In the genomic region with DNA sequence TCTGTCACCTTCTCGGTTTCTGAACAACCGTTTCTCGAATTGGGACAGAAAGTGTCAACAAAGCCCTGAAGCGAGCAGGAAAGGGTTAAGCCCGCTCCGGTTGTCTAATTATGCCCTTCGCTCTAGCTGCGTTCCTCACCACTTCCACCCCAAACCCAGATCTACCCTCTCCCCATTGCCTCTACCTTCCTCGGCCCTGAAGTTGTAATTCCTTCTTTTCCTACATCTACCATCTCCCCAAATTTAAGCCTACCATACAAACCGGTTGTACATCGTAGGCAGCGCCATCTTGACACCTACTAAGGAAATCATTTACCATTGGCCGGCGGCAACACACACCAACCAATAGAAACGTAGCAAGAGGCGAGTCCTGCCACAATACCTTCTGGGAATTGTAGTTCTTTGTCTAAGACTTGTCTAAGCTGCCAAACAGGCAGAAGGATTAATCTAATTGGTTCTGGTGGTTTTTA, we compare ENCODE assay signal across 8 mouse cellular contexts. TPM values are rescaled to one million over a fixed set of nuclear protein-coding genes. Genes with fewer than 3 reads are reported as not detected.
DNase-seq lines count a peak whose midpoint lies in the region; ATAC-seq and TF ChIP-seq lines count a peak whose summit lies in the region.

TSS of gene Med24 (minus strand) at position 317 of the 470 bp plus-strand sequence.

- H3K36me3 ChIP-seq in heart, embryonic 10.5 days = peaks cover 32% of the 10 kb centered on the region
- H3K36me3 ChIP-seq in kidney, embryonic 15.5 days = peaks cover 30% of the 10 kb centered on the region
- 0 out of 2 replicates have a peak, but pooled peaks cover 3% of the 10 kb centered on the region for H3K36me3 ChIP-seq in stomach, embryonic 16.5 days (ENCODE audit: control insufficient read depth, insufficient read depth, low read length)

- no peaks in the 10 kb centered on the region for H3K27me3 ChIP-seq in heart, embryonic 10.5 days (ENCODE audit: insufficient read depth, poor library complexity, severe bottlenecking)
- no peaks in the 10 kb centered on the region for H3K27me3 ChIP-seq in kidney, embryonic 15.5 days
- no peaks in the 10 kb centered on the region for H3K27me3 ChIP-seq in stomach, embryonic 16.5 days (ENCODE audit: control insufficient read depth, insufficient read depth, low read length)

- peak within 1 kb of the TSS; percentile 64 for H3K9ac ChIP-seq in kidney, embryonic 15.5 days
- H3K9ac ChIP-seq in stomach, embryonic 16.5 days (ENCODE audit: low read length) = peak within 1 kb of the TSS; percentile 73

- H3K9me3 ChIP-seq in heart, embryonic 10.5 days = no peaks in the 10 kb centered on the region
- peaks cover 1% of the 10 kb centered on the region; the same call in 1 of the 2 replicates for H3K9me3 ChIP-seq in kidney, embryonic 15.5 days (replicated peaks)
- no peaks in the 10 kb centered on the region for H3K9me3 ChIP-seq in stomach, embryonic 16.5 days (replicated peaks; ENCODE audit: control insufficient read depth, low read length)

- peak; percentile 100 for ATAC-seq in erythroblast, adult 5-6 weeks (replicated peaks; ENCODE audit: low FRiP score, poor library complexity, severe bottlenecking)
- ATAC-seq in kidney, embryonic 15.5 days (replicated peaks; ENCODE audit: low FRiP score) = peak; percentile 95
- ATAC-seq in monocyte, adult 5-6 weeks (replicated peaks; ENCODE audit: insufficient number of reproducible peaks, low FRiP score, low TSS enrichment, poor library complexity, severe bottlenecking) = peak; percentile 100
- ATAC-seq in stomach, embryonic 16.5 days (ENCODE audit: insufficient read depth, low FRiP score) = peak; percentile 92

- WGBS in heart, embryonic 10.5 days = under 1% methylated on average over 16 of the region's 16 CpGs
- under 1% methylated on average over 16 of the region's 16 CpGs for WGBS in kidney, embryonic 15.5 days
- under 1% methylated on average over 16 of the region's 16 CpGs for WGBS in stomach, embryonic 16.5 days

- peak within 1 kb of the TSS; percentile 34; the same call in 1 of the 2 replicates for H3K27ac ChIP-seq in bone marrow macrophage, adult 2 months (ENCODE audit: insufficient read depth, low read depth, low read length)
- peak within 1 kb of the TSS; percentile 87 for H3K27ac ChIP-seq in heart, embryonic 10.5 days
- peak within 1 kb of the TSS; percentile 77 for H3K27ac ChIP-seq in kidney, embryonic 15.5 days
- H3K27ac ChIP-seq in stomach, embryonic 16.5 days (ENCODE audit: low read length) = peak within 1 kb of the TSS; percentile 69

- H3K4me3 ChIP-seq in bone marrow macrophage, adult 2 months (ENCODE audit: insufficient read depth, low read length) = peak within 1 kb of the TSS; percentile 87
- peak within 1 kb of the TSS; percentile 68 for H3K4me3 ChIP-seq in heart, embryonic 10.5 days
- peak within 1 kb of the TSS; percentile 80 for H3K4me3 ChIP-seq in kidney, embryonic 15.5 days (replicated peaks)
- peak within 1 kb of the TSS; percentile 82 for H3K4me3 ChIP-seq in stomach, embryonic 16.5 days (replicated peaks; ENCODE audit: low read length)

- no peak for TF ChIP-seq CTCF in bone marrow macrophage, adult 2 months (IDR thresholded peaks at IDR 0.05; ENCODE audit: low read depth, low read length)

- H3K4me2 ChIP-seq in kidney, embryonic 15.5 days = peak within 1 kb of the TSS; percentile 75
- peak within 1 kb of the TSS; percentile 86 for H3K4me2 ChIP-seq in stomach, embryonic 16.5 days (ENCODE audit: low read depth, low read length)

- peak; percentile 93 for DNase-seq in CD4-positive helper T cell, adult 2 months (ENCODE audit: low read depth, low spot score)
- DNase-seq in heart, embryonic 10.5 days (ENCODE audit: low spot score) = peak; percentile 95
- DNase-seq in liver = peak; percentile 83

- no peak for TF ChIP-seq POLR2A in bone marrow macrophage, adult 2 months (IDR thresholded peaks at IDR 0.05; ENCODE audit: borderline replicate concordance, low read depth, low read length)

- H3K4me1 ChIP-seq in bone marrow macrophage, adult 2 months (ENCODE audit: control insufficient read depth, insufficient read depth, low read length) = no peaks in the 10 kb centered on the region
- peaks cover 4% of the 10 kb centered on the region for H3K4me1 ChIP-seq in heart, embryonic 10.5 days
- H3K4me1 ChIP-seq in kidney, embryonic 15.5 days = peaks cover 11% of the 10 kb centered on the region
- peaks cover 11% of the 10 kb centered on the region; the same call in 1 of the 2 replicates for H3K4me1 ChIP-seq in stomach, embryonic 16.5 days (ENCODE audit: control insufficient read depth, insufficient read depth, low read length)

RNA-seq across cellular contexts. Expression of gene Med24, which starts in this region (rescaled TPM):
- 26.9 and 32.2 TPM in 2 replicates for polyA plus RNA-seq in bone marrow macrophage, adult 2 months (2012; ENCODE audit: insufficient read depth, insufficient read length, missing spikeins)
- total RNA-seq in erythroblast, adult 5-6 weeks (2015; ENCODE audit: low replicate concordance) = 8.8 and 17.3 TPM in 2 replicates
- 10.3 and 17.6 TPM in 2 replicates for total RNA-seq in erythroblast, adult 5-6 weeks (2017; ENCODE audit: low replicate concordance)
- polyA plus RNA-seq in heart, embryonic 10.5 days (2016; fragmentation: Nextera tagmentation; extraction: Ambion mirVana) = 54.6 and 56.5 TPM in 2 replicates
- 58.2 and 64.7 TPM in 2 replicates for polyA plus RNA-seq in kidney, embryonic 15.5 days (2015; fragmentation: Nextera tagmentation; extraction: Ambion mirVana)
- total RNA-seq in monocyte, adult 5-6 weeks (2017) = 10.9 to 25.7 TPM (median 22.4 TPM) in 3 replicates
- 42.2 and 44.2 TPM in 2 replicates for polyA plus RNA-seq in stomach, embryonic 16.5 days (2015; fragmentation: Nextera tagmentation; extraction: Ambion mirVana)

Comparison
In these comparisons a context has a peak if more than half of its experiments do, and no peak if none do; other contexts are left out.
1. Peak in every context shown above with its lines: DNase-seq, ATAC-seq, H3K4me3 ChIP-seq and H3K27ac ChIP-seq.
2. H3K27ac ChIP-seq: peak in every context shown above with its lines; median percentile 87 in heart, embryonic 10.5 days; 77 in kidney, embryonic 15.5 days; 69 in stomach, embryonic 16.5 days; 34 in bone marrow macrophage, adult 2 months.